Mouse (Mus musculus) midbrain, embryonic 14.5 days (tissue): ENCODE results near the gene Rpl11. TPM values are rescaled to one million over a fixed set of nuclear protein-coding genes. Genes with fewer than 3 reads are reported as not detected.
"Not testable (repeated sequence)": the region's sequence is repeated elsewhere in the genome, so short reads cannot be mapped to it uniquely, and the experiment has no call there.

Source experiments
- ATAC-seq: fragments of 200-750 bp; cut with Nextera tagmentation; 2 replicates; pipeline ENCODE4 v1.8.0; 2017; ENCODE audit warnings: moderate number of reproducible peaks, moderate library complexity; ENCODE audit not compliant: low FRiP score, low TSS enrichment
- DNase-seq: peaks from one replicate; pipeline ENCODE4 v3.0.0-alpha.2; 2015
- H3K27ac ChIP-seq: fragments of 300-500 bp; sonication (generic); replicated peaks from 2 replicates; pipeline ENCODE4 v1.5.1; 2014; ENCODE audit warnings: mild to moderate bottlenecking, low read depth, low read length, moderate library complexity
- H3K27me3 ChIP-seq: fragments of 300-500 bp; sonication (generic); 2 replicates; pipeline ENCODE4 v1.6.1; 2014; ENCODE audit warnings: low read length, control low read depth, mixed read lengths; ENCODE audit not compliant: control insufficient read depth, insufficient read depth
- H3K36me3 ChIP-seq: fragments of 300-500 bp; sonication (generic); 2 replicates; pipeline ENCODE4 v1.6.1; 2014; ENCODE audit warnings: low read length, control low read depth; ENCODE audit not compliant: control insufficient read depth, insufficient read depth
- H3K4me1 ChIP-seq: fragments of 300-500 bp; sonication (generic); 2 replicates; pipeline ENCODE4 v1.6.1; 2014; ENCODE audit warnings: mild to moderate bottlenecking, antibody characterized with exemption, low read length, control low read depth; ENCODE audit not compliant: control insufficient read depth, insufficient read depth
- H3K4me2 ChIP-seq: fragments of 300-500 bp; sonication (generic); 2 replicates; pipeline ENCODE4 v1.6.1; 2014; ENCODE audit warnings: mild to moderate bottlenecking, low read length, moderate library complexity
- H3K4me3 ChIP-seq: fragments of 300-500 bp; sonication (generic); replicated peaks from 2 replicates; pipeline ENCODE4 v1.5.1; 2014; ENCODE audit warnings: low read depth, low read length
- H3K9ac ChIP-seq: fragments of 300-500 bp; sonication (generic); replicated peaks from 2 replicates; pipeline ENCODE4 v1.6.1; 2014; ENCODE audit warnings: mild to moderate bottlenecking, low read length, moderate library complexity
- H3K9me3 ChIP-seq: fragments of 300-500 bp; sonication (generic); 2 replicates; pipeline ENCODE4 v1.6.1; 2016; ENCODE audit warnings: low read length, control low read depth, mixed read lengths; ENCODE audit not compliant: control insufficient read depth
- WGBS: fragments of 180-500 bp; shearing (Covaris S2); extraction: QIAGEN DNeasy Blood & Tissue Kit; methylation state at CpG from one replicate; pipeline ENCODE4 v1.1.7; 2014; 5-methylcytosine and 5-hydroxymethylcytosine counted together
- polyA plus RNA-seq: library from polyadenylated mRNA; unstranded; fragments of >200 nt; fragmentation: Nextera tagmentation; extraction: Ambion mirVana; gene quantifications from 2 replicates; pipeline ENCODE4 v1.2.1, GENCODE M21; 2014

The Rpl11 gene
- polyA plus RNA-seq, 1 experiment from 2014 or later, result 312 TPM

DNA sequence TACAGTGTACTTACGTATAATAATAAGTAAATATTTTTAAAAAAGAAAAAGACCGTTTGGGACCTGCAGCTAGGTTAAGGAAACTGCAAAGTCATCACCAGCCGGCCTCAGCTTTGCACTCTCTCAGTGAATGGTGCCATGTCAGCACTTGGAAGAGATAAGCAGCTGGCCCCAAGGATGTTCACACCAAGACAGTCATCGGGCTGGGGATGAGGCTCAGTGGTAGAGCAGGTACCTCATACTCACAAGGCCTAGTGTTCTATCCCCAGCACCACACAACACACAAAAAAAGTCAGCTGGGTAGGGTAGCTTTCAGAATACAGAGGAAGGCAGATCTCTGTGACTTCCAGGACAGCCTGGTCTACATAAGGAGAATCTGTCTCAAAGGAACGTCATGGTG lies 68.0 kb downstream of the Rpl11 start:
- Histone ChIP-seq H3K36me3 (peaks cover 18% of the 10 kb centered on the region), H3K9ac (no peak overlapping the region), H3K9me3 (no peaks in the 10 kb centered on the region), H3K4me3 (no peak overlapping the region), H3K27me3 (no peaks in the 10 kb centered on the region), H3K4me1 (peaks cover 13% of the 10 kb centered on the region), H3K4me2 (no peak overlapping the region), H3K27ac (no peak overlapping the region)
- 97% methylated on average over 5 of the region's 5 CpGs for WGBS
- no peak for ATAC-seq
- DNase-seq, result no peak

DNA sequence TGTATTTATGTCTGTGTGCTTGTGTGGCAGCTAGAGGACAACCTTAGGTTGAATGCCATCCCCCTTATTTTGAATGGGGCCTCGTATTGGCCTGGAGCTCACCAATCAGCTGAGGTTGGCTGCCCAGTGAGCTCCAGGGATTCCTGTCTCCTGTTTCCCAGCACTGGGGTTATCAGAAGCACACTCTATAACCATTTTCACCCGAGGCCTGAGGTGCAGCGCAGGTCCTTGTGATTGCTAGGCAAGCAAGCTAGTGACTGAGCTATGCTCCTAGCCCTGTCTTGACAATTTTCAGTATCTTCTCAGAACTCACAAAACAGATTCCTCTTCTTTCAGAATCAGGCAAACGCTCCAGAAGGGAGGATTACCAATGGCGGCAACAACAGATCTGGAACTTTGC lies 68.7 kb downstream of the Rpl11 start:
- H3K4me3 ChIP-seq, result no peak overlapping the region

DNA sequence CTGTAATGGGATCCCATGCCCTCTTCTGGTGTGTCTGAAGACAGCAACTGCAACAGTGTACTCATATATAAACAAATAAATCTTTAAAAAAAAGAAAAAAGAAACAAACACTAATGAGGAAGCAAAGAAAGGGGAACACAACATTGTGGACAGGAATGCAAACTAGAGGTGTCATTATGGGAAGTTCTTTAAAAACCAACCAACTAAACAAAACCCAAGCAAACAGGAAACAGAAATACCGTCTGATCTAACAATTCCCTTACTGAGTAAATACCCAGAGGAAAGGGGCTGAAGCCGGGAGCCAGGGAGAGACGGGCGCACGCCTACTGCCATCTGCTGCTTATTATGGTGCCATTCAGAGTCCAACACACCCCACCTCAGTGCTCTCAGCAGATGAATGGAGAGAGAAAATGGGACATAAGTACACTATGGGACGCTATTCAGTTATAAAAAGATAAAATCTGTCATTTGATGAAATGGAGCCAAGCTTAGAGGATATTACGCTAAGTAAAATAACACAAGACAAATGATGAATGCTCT lies 71.6 kb downstream of the Rpl11 start:
- no peaks in the 10 kb centered on the region for H3K27me3 ChIP-seq
- H3K4me3 ChIP-seq, result no peak overlapping the region
- peaks cover 31% of the 10 kb centered on the region for H3K36me3 ChIP-seq
- no peaks in the 10 kb centered on the region for H3K9me3 ChIP-seq
- no peak overlapping the region for H3K9ac ChIP-seq
- DNase-seq, result no peak
- WGBS, result 82% methylated on average over 7 of the region's 7 CpGs
- no peak for ATAC-seq
- H3K4me2 ChIP-seq, result no peak overlapping the region
- no peak overlapping the region for H3K27ac ChIP-seq
- peaks cover 9% of the 10 kb centered on the region for H3K4me1 ChIP-seq

More for the DNA sequence above, 68.7 kb downstream of the Rpl11 start:
- WGBS, result 87% methylated on average over 5 of the region's 5 CpGs
- H3K9me3 ChIP-seq, result no peaks in the 10 kb centered on the region
- ATAC-seq (no peak), DNase-seq (no peak)
- no peak overlapping the region for H3K4me2 ChIP-seq
- H3K27ac ChIP-seq, result no peak overlapping the region
- peaks cover 18% of the 10 kb centered on the region for H3K36me3 ChIP-seq
- no peaks in the 10 kb centered on the region for H3K27me3 ChIP-seq
- H3K9ac ChIP-seq, result no peak overlapping the region
- H3K4me1 ChIP-seq, result peaks cover 13% of the 10 kb centered on the region

DNA sequence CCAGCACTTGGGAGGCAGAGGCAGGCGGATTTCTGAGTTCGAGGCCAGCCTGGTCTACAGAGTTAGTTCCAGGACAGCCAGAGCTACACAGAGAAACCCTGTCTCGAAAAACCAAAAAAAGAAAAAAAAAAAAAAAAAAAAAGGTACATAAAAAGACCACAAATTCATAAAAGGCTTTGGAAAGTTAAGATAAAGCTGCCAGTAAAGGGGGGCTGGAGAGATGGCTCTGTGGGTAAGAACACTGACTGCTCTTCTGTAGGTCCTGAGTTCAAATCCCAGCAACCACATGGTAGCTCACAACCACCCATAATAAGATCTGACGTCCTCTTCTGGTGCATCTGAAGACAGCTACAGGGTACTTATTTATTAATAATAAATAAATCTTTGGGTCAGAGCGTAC lies 73.0 kb downstream of the Rpl11 start:
- ATAC-seq, H3K27ac ChIP-seq, H3K27me3 ChIP-seq, H3K4me3 ChIP-seq, H3K9me3 ChIP-seq, H3K4me2 ChIP-seq, H3K9ac ChIP-seq, DNase-seq, H3K4me1 ChIP-seq: not testable (repeated sequence)
- peaks cover 43% of the 10 kb centered on the region for H3K36me3 ChIP-seq
- WGBS, result 96% methylated on average over 5 of the region's 5 CpGs

Other genes starting within 250 kb of the Rpl11 start
- gene Srsf10, start 197.7 kb downstream of the Rpl11 start, polyA plus RNA-seq, result 247 and 266 TPM in 2 replicates
- 90.8 and 122 TPM in 2 replicates for gene Pnrc2, start 179.6 kb downstream of the Rpl11 start, polyA plus RNA-seq
- 0.17 TPM in 1 of 2 replicates, not detected in the other for gene Cnr2, start 158.0 kb downstream of the Rpl11 start, polyA plus RNA-seq
- gene Fuca1, start 132.7 kb downstream of the Rpl11 start, polyA plus RNA-seq, result 57.4 and 62.7 TPM in 2 replicates
- gene Hmgcl, start 107.0 kb downstream of the Rpl11 start, polyA plus RNA-seq, result 57.6 and 61.0 TPM in 2 replicates
- gene Gale, start 89.7 kb downstream of the Rpl11 start, polyA plus RNA-seq, result 31.8 and 42.5 TPM in 2 replicates
- 201 and 236 TPM in 2 replicates for gene Lypla2, start 80.8 kb downstream of the Rpl11 start, polyA plus RNA-seq
- gene Pithd1, start 66.2 kb downstream of the Rpl11 start, polyA plus RNA-seq, result 62.6 and 70.0 TPM in 2 replicates
- gene Eloa, start 31.7 kb downstream of the Rpl11 start, polyA plus RNA-seq, result 25.0 and 33.8 TPM in 2 replicates
- gene Id3, start 90.1 kb upstream of the Rpl11 start, polyA plus RNA-seq, result 108 and 140 TPM in 2 replicates
- gene E2f2, start 119.0 kb upstream of the Rpl11 start, polyA plus RNA-seq, result 1.2 and 1.7 TPM in 2 replicates
- 1.8 and 3.4 TPM in 2 replicates for gene Asap3, start 152.9 kb upstream of the Rpl11 start, polyA plus RNA-seq
- 0.18 and 1.2 TPM in 2 replicates for gene Tcea3, start 194.3 kb upstream of the Rpl11 start, polyA plus RNA-seq
- 31.1 and 47.7 TPM in 2 replicates for gene Zfp46, start 231.3 kb upstream of the Rpl11 start, polyA plus RNA-seq